Mouse (Mus musculus) G1E (cell line): ENCODE measurements at regions not wholly inside any gene's neighbourhood (a gene's known extent, or its start where the extent isn't known, plus 50 kb on each side); places are given as distances from the start of the nearest gene placed in this dataset.

Experiments used
- CTCF ChIP-seq: IDR thresholded peaks from 2 replicates; pipeline ENCODE4 v1.5.1; 2012; ENCODE audit warnings: low read depth, low read length, inconsistent platforms, mixed read lengths
- GATA1 ChIP-seq: IDR thresholded peaks from 2 replicates; pipeline ENCODE4 v1.6.1; 2012; ENCODE audit warnings: borderline replicate concordance, low read length, inconsistent platforms, mixed read lengths
- GATA2 ChIP-seq: IDR thresholded peaks from 2 replicates; pipeline ENCODE4 v1.6.1; 2012; ENCODE audit warnings: low read depth, low read length, inconsistent platforms, borderline replicate concordance
- POLR2AphosphoS5 ChIP-seq: IDR thresholded peaks from 2 replicates; pipeline ENCODE4 v1.6.1; 2012; ENCODE audit warnings: low read depth, low read length, inconsistent platforms; ENCODE audit not compliant: insufficient replicate concordance

GRCm38 (mm10) chr15:34751746-34752145, 394.1 kb upstream of the 9430069I07Rik start:
- TF ChIP-seq CTCF: no peak
- no peak for TF ChIP-seq GATA2
- TF ChIP-seq POLR2AphosphoS5: no peak
- no peak for TF ChIP-seq GATA1
